Mouse (Mus musculus) embryonic facial prominence, embryonic 14.5 days (tissue): ENCODE results near the gene Ptprk. TPM values are rescaled to one million over a fixed set of nuclear protein-coding genes. Genes with fewer than 3 reads are reported as not detected.

ENCODE experiments used
- ATAC-seq: fragments of 200-750 bp; cut with Nextera tagmentation; 2 replicates; pipeline ENCODE4 v1.8.0; 2017; ENCODE audit warnings: low read depth, moderate number of reproducible peaks, moderate TSS enrichment
- DNase-seq: peaks from one replicate; pipeline ENCODE4 v3.0.0-alpha.2; 2015; ENCODE audit warnings: low spot score
- H3K27ac ChIP-seq: fragments of 300-500 bp; sonication (generic); replicated peaks from 2 replicates; pipeline ENCODE4 v1.5.1; 2014; ENCODE audit warnings: low read depth, mild to moderate bottlenecking, low read length, moderate library complexity
- H3K27me3 ChIP-seq: fragments of 300-500 bp; sonication (generic); replicated peaks from 2 replicates; pipeline ENCODE4 v1.6.1; 2014; ENCODE audit warnings: low read length; ENCODE audit not compliant: control insufficient read depth, insufficient read depth
- H3K36me3 ChIP-seq: fragments of 300-500 bp; sonication (generic); 2 replicates; pipeline ENCODE4 v1.6.1; 2014; ENCODE audit warnings: low read length, mixed read lengths; ENCODE audit not compliant: control insufficient read depth, insufficient read depth
- H3K4me1 ChIP-seq: fragments of 300-500 bp; sonication (generic); 2 replicates; pipeline ENCODE4 v1.6.1; 2014; ENCODE audit warnings: antibody characterized with exemption, low read length; ENCODE audit not compliant: control insufficient read depth, insufficient read depth
- H3K4me2 ChIP-seq: fragments of 300-500 bp; sonication (generic); 2 replicates; pipeline ENCODE4 v1.6.1; 2014; ENCODE audit warnings: low read depth, mild to moderate bottlenecking, low read length, moderate library complexity, mixed read lengths
- H3K4me3 ChIP-seq: fragments of 300-500 bp; sonication (generic); 2 replicates; pipeline ENCODE4 v1.5.1; 2014; ENCODE audit warnings: low read depth, mild to moderate bottlenecking, low read length
- H3K9ac ChIP-seq: fragments of 300-500 bp; sonication (generic); 2 replicates; pipeline ENCODE4 v1.6.1; 2014; ENCODE audit warnings: low read depth, mild to moderate bottlenecking, low read length, moderate library complexity, mixed read lengths
- H3K9me3 ChIP-seq: fragments of 300-500 bp; sonication (generic); 2 replicates; pipeline ENCODE4 v1.6.1; 2016; ENCODE audit warnings: low read length; ENCODE audit not compliant: control insufficient read depth
- WGBS: fragments of 180-500 bp; shearing (Covaris S2); extraction: QIAGEN DNeasy Blood & Tissue Kit; methylation state at CpG from one replicate; pipeline ENCODE4 v1.1.7; 2014; 5-methylcytosine and 5-hydroxymethylcytosine counted together
- polyA plus RNA-seq: library from polyadenylated mRNA; unstranded; fragments of >200 nt; fragmentation: Nextera tagmentation; extraction: Ambion mirVana; gene quantifications from 2 replicates; pipeline ENCODE4 v1.2.1, GENCODE M21; 2014

Gene Ptprk
- polyA plus RNA-seq, 1 experiment from 2014 or later, result 21.7 TPM

DNA sequence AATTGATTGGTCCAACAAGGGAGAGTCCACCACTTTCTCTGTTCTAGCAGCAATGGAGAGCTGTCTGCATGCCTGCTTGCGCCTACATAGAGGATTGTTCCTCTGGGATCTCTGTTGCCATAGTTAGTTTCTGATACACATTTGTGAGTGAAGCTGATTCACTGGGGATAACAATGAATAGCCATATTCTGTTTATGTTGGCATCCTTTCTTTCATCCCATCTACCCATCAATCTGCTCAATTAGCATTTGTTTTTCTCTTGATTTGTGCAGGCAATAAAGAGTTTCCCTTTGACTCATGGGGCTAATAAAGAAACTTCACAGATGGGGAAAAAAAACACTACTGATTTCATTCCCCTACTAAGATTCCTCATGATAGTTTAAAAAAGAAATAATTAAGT lies 423.2 kb downstream of the Ptprk start:
- 85% methylated on average over 1 of the region's 1 CpGs for WGBS
- Histone ChIP-seq H3K9me3 (no peaks in the 10 kb centered on the region), H3K4me3 (no peak overlapping the region), H3K4me1 (no peaks in the 10 kb centered on the region), H3K9ac (no peak overlapping the region), H3K4me2 (no peak overlapping the region), H3K36me3 (no peaks in the 10 kb centered on the region), H3K27me3 (no peaks in the 10 kb centered on the region), H3K27ac (no peak overlapping the region)
- DNase-seq (no peak), ATAC-seq (no peak)

DNA sequence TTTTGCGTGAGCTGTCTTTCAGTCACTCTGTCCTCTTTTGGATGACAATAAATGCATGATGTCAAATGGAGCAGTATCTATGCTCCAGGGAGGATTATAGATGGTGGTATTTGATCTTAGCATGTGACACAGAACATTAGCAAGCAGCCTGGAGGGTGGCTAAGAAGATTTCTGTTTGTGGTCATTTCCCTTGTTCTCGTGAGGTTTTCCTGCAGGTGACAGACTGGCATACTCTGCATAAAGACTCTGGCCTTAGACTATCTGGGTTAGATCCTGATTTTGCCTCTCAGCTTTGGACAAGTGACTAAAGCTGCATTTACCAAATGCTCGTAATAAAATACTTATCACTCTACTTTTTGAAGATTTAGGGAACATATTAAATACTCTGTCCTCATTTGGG lies 423.9 kb downstream of the Ptprk start:
- DNase-seq (no peak), ATAC-seq (no peak)
- no peaks in the 10 kb centered on the region for H3K36me3 ChIP-seq
- no peaks in the 10 kb centered on the region for H3K9me3 ChIP-seq
- no peak overlapping the region for H3K27ac ChIP-seq
- no peak overlapping the region for H3K9ac ChIP-seq
- H3K4me3 ChIP-seq, result no peak overlapping the region
- no peaks in the 10 kb centered on the region for H3K27me3 ChIP-seq
- H3K4me2 ChIP-seq, result no peak overlapping the region
- 82% methylated on average over 3 of the region's 3 CpGs for WGBS
- H3K4me1 ChIP-seq, result no peaks in the 10 kb centered on the region

DNA sequence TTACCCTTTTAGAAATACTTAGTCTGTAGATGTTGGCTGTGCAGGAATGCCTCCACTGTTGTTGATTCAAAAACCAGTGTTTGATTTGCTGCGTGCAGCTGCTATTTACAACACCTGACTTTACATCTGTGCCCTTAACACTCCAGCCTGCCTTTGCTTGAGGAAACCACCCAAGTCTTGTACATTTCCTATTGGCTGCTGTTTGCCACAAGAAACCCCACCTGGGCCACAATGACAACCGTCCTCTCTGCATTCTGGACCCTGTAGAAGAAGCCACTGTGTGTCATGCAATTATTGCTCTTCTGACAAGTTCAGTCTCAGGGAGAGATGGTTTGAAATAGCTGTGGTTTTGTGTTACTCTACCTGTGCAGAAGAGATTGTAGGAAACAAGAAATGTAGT lies 439.0 kb downstream of the Ptprk start:
- no peaks in the 10 kb centered on the region for H3K27me3 ChIP-seq
- DNase-seq (no peak), ATAC-seq (no peak)
- 72% methylated on average over 2 of the region's 2 CpGs for WGBS
- H3K36me3 ChIP-seq, result no peaks in the 10 kb centered on the region
- no peak overlapping the region for H3K9ac ChIP-seq
- no peak overlapping the region for H3K4me2 ChIP-seq
- no peaks in the 10 kb centered on the region for H3K4me1 ChIP-seq
- H3K9me3 ChIP-seq, result no peaks in the 10 kb centered on the region
- H3K27ac ChIP-seq, result no peak overlapping the region
- H3K4me3 ChIP-seq, result no peak overlapping the region

DNA sequence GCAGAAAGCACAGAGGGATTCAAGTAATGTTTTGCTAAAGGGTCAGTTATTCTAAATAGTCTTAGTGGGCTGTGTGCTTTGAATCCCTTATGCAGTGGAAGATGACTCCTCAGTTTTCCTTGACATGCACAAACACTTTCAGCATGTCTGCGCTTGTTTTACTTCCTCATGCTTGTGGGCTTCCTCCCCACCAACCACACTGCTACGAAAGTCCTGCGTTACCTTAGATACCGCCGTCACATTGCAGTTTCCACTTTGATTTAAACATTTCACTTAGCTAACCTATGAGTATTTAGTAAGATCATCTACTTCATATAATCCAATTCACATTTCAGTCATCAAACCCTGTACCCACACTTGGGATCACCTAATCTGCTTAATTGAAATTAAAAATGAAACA lies 441.5 kb downstream of the Ptprk start:
- H3K9ac ChIP-seq, result no peak overlapping the region
- H3K27ac ChIP-seq, result no peak overlapping the region
- H3K4me1 ChIP-seq, result no peaks in the 10 kb centered on the region
- DNase-seq (no peak), ATAC-seq (no peak)
- H3K4me2 ChIP-seq, result no peak overlapping the region
- no peaks in the 10 kb centered on the region for H3K27me3 ChIP-seq
- WGBS, result 79% methylated on average over 5 of the region's 5 CpGs
- no peak overlapping the region for H3K4me3 ChIP-seq
- no peaks in the 10 kb centered on the region for H3K36me3 ChIP-seq
- H3K9me3 ChIP-seq, result no peaks in the 10 kb centered on the region

DNA sequence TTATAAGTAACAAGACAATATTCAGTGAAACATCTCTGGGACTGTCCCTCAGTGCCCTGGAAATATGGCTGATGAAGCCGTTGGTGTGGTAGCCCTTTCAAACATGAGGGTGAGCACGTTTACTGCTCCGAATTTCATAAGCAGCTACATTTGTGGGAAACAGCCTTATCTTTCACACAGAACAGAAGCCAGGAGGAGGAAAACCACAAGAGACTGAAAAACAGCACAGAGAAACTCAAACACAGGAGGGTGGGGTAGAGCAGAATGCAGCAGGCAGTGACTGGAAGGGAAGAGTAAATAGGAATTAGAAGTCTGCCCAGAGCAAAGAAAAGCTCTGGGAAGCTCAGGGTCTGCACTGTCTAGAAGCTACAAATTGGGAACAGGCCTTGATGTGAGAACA lies 443.7 kb downstream of the Ptprk start:
- Histone ChIP-seq H3K27ac (no peak overlapping the region), H3K9me3 (no peaks in the 10 kb centered on the region), H3K4me2 (no peak overlapping the region), H3K4me1 (no peaks in the 10 kb centered on the region), H3K4me3 (no peak overlapping the region), H3K27me3 (no peaks in the 10 kb centered on the region), H3K36me3 (no peaks in the 10 kb centered on the region), H3K9ac (no peak overlapping the region)
- 64% methylated on average over 3 of the region's 3 CpGs for WGBS
- ATAC-seq, result no peak
- no peak for DNase-seq

- 64% methylated on average over 1 of the region's 1 CpGs for WGBS
- Histone ChIP-seq H3K27me3 (no peaks in the 10 kb centered on the region), H3K9me3 (no peaks in the 10 kb centered on the region), H3K27ac (no peak overlapping the region), H3K36me3 (no peaks in the 10 kb centered on the region), H3K4me2 (no peak overlapping the region), H3K4me3 (no peak overlapping the region), H3K4me1 (no peaks in the 10 kb centered on the region), H3K9ac (no peak overlapping the region)
- DNase-seq (no peak), ATAC-seq (no peak)
These were observed 445.2 kb downstream of the Ptprk start for GRCm38 (mm10) chr10:28519861-28520260.

- Histone ChIP-seq H3K27me3 (no peaks in the 10 kb centered on the region), H3K4me1 (no peaks in the 10 kb centered on the region), H3K9ac (no peak overlapping the region), H3K36me3 (no peaks in the 10 kb centered on the region), H3K9me3 (no peaks in the 10 kb centered on the region), H3K4me2 (no peak overlapping the region), H3K27ac (no peak overlapping the region), H3K4me3 (no peak overlapping the region)
- WGBS, result 69% methylated on average over 14 of the region's 14 CpGs
- ATAC-seq (no peak), DNase-seq (peak; percentile 27)
These were observed 449.5 kb downstream of the Ptprk start for GRCm38 (mm10) chr10:28523992-28524735.

GRCm38 (mm10) chr10:28540595-28540994 lies 466.0 kb downstream of the Ptprk start:
- H3K4me1 ChIP-seq, result no peaks in the 10 kb centered on the region
- H3K9me3 ChIP-seq, result no peaks in the 10 kb centered on the region
- no peaks in the 10 kb centered on the region for H3K36me3 ChIP-seq
- 76% methylated on average over 4 of the region's 4 CpGs for WGBS
- ATAC-seq (no peak), DNase-seq (no peak)
- H3K27me3 ChIP-seq, result no peaks in the 10 kb centered on the region
- no peak overlapping the region for H3K4me2 ChIP-seq
- no peak overlapping the region for H3K4me3 ChIP-seq
- no peak overlapping the region for H3K9ac ChIP-seq
- H3K27ac ChIP-seq, result no peak overlapping the region

DNA sequence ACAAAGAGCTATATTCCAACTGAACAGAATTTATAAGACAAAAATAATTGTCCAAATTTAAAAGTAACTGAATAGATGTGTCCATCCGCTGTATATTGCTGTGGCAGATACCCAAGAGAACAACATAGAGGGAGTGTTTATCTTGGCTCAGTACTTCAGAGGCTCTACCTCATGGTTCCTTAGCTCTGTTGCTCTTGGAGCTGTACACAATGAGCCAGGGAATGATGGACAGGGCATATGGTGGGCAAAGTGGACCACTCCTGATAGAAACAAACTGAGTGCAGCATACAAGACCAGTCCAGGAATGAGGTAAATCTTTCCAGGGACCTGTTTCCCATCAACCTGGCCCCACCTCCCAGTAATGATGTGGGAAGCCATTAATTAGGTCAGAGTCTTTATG lies 468.1 kb downstream of the Ptprk start:
- Histone ChIP-seq H3K4me3 (no peak overlapping the region), H3K36me3 (no peaks in the 10 kb centered on the region), H3K27ac (no peak overlapping the region), H3K9ac (no peak overlapping the region), H3K4me1 (no peaks in the 10 kb centered on the region), H3K4me2 (no peak overlapping the region), H3K27me3 (no peaks in the 10 kb centered on the region), H3K9me3 (no peaks in the 10 kb centered on the region)
- DNase-seq (no peak), ATAC-seq (no peak)
- 67% methylated on average over 1 of the region's 1 CpGs for WGBS
